Mouse (Mus musculus) effector memory CD4-positive, alpha-beta T cell, adult 7 months (primary cell): ENCODE measurements around the gene Lrrc75b. TPM values are rescaled to one million over a fixed set of nuclear protein-coding genes. Genes with fewer than 3 reads are reported as not detected.

ENCODE experiments used
- polyA plus RNA-seq: library from polyadenylated mRNA; unstranded; fragments of 100-300 nt; shearing (Covaris generic); gene quantifications from one replicate; pipeline ENCODE4 v1.2.1, GENCODE M21; 2017

Gene Lrrc75b
- 3.1 TPM for polyA plus RNA-seq

DNA sequence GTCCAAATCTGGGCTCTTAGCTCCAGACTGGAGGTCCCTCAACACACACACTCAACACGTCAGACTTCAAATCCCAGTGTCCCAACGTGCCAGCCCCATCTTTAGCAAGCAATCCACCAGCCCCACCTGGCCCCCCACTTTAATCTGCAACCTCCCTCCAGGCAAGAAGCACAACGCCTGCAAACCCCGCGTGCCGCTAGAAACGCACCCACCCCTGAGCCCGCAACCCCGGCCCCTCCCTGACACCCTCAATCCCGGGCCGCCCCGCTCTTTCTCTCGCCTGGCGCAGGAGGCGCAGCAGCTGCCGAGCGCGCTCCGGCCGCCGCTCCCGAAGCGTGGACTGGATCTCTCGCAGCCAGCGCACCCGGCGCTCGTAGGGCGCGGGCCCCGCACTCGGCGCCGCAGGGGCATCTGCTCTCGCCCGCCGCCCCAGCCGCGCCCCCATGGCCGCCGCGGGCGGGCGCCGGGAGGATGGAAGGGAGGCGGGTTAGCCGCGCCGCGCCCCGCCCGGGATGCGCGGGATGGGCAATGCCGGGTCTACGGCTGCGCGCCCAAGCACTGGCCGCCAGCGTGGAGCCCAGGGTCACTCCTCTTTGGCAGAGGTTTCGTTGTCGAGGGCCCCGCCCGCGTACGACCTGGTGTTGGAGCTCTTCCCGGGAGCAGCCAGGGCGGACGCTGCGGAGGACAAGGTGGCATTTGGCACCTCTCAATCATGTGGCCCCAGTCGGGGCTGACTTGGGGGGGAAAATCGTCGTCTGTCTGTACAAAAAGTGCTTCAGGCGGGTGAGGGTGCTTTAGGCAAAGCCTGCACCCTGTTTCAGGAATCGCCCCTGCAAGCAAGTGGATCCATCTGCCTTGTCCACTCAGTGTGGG is at the start of gene Lrrc75b:
TSS of gene Lrrc75b (minus strand) at position 655 of the 873 bp plus-strand sequence.

DNA sequence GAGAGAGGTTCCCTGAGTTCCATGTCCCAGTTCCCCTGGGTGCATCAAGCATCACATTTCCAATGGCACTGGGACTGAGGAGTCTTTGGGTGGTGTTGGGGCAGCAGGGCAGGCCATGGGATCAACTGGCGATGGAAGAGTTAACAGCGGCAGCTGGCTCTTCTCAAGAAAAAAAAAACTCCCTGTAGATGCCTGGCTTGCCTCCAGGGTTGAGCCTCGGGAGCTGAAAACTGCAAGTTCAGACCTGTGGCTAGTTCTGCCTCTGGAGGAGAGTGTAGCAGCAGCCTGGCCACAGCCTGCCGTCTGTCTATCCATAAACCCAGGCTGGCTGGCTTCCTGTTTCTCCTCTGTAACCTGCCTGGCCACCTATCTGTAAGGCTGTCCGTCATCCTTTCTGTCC is 29.0 kb upstream of the Lrrc75b start, which contains the start of gene Ggt5:
TSS of gene Ggt5 (plus strand) at position 212 of the 400 bp plus-strand sequence.

DNA sequence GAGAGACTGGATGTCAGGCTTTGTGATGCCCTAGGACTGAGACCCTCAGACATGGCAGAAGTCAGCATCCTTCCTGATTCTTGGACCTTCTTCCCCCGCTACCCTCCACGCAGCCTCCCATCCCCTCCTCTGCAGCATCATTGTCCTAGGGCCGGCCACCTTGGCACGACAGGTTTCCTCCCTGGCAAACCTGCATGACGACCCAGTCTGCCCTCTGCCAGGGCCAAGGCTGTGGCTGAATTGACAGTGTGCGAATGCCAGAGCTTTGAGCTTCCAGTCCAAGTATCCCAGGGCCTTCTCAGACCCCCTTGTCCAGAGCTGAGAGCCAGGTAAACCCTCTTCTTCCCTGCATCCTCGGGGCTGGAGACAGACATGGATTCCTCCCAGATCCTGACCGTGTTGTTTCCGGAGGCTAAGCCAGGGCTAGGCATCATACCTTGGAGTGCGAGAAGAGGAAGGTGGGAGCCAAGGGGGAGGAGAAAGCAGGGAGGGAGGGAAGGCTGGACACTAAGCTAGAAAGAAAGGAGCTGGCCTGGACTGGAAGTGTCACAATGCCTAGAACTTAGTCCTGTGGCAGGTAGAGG is 1.0 kb upstream of the Lrrc75b start, which contains the start of gene Ggt1:
TSS of gene Ggt1 (plus strand) at position 534 of the 584 bp plus-strand sequence.

DNA sequence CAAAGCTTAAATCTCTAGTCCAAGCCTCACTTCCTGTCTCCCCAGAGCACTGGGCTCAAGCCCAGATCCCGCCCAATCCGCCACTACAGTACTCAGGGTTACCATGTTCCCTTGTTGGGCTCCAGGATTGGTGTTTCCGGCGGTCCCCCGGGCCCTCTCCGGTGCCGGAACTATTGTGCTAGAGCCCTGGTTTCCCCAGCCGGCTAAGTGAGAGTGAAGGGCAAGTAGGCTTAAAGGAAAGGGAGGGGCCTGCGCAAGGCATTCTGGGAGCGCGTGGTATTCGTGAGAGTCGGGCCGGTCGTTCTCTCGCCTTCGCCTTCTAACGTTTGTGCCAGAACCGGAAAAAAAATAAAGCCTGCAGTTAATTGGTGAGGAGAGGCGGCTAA is 42.4 kb downstream of the Lrrc75b start, which contains the start of gene Gucd1:
TSS of gene Gucd1 (minus strand) at position 215 of the 386 bp plus-strand sequence.

DNA sequence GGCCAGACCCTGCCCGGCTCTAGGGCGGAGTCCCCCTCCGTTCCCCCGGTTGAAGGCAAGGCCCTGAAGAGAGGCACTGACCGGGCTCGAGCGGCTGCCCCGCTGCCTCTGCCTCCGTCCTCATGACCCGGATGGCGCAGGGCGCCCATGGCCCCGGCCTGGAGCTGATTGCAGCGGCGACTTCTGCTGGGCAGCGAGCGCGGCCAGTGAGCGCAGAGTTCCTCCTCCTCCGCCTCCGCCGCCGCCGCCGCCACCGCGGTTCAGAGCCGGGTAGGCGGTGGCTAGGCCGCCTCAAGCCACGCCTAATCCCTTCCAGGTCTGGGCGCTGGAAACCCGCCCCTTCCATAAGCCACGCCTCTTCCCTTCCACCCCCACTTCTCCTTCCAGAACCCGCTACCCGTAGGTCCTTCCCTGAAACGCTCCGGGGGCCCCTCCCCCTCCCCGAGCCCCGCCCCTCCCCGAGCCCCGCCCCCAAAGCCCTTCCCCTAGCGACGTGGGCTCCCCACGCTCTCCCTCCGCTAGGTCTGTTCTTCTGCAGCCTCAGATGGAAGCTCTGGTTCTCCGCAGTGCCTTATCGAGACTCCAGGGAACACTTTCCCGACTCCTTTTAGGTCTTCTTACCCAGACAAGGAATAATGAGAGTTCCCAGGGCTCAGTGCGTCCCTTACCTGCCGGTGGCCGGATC is 42.9 kb downstream of the Lrrc75b start, which contains the start of gene Snrpd3:
TSS of gene Snrpd3 (plus strand) at position 479 of the 685 bp plus-strand sequence.

Other genes with a start within 250 kb of the Lrrc75b start
- 131 TPM for gene Adora2a, start 243.5 kb downstream of the Lrrc75b start, polyA plus RNA-seq
- 0.84 TPM for gene Upb1, start 159.2 kb downstream of the Lrrc75b start, polyA plus RNA-seq
- 134 TPM for gene Snrpd3, start 42.8 kb downstream of the Lrrc75b start, polyA plus RNA-seq
- 18.4 TPM for gene Gucd1, start 42.4 kb downstream of the Lrrc75b start, polyA plus RNA-seq
- 15.6 TPM for gene Ggt1, start 1.3 kb upstream of the Lrrc75b start, polyA plus RNA-seq
- 3.8 TPM for gene Ggt5, start 29.0 kb upstream of the Lrrc75b start, polyA plus RNA-seq
- 6.2 TPM for gene Susd2, start 83.7 kb upstream of the Lrrc75b start, polyA plus RNA-seq
- 45.6 TPM for gene Cabin1, start 204.0 kb upstream of the Lrrc75b start, polyA plus RNA-seq
- gene Ddt, start 213.1 kb upstream of the Lrrc75b start, polyA plus RNA-seq, result 40.4 TPM
- gene Gm20441, start 220.6 kb upstream of the Lrrc75b start, polyA plus RNA-seq, result not detected
- gene Gstt3, start 221.1 kb upstream of the Lrrc75b start, polyA plus RNA-seq, result 2.7 TPM
- gene Gstt1, start 238.3 kb upstream of the Lrrc75b start, polyA plus RNA-seq, result 0.38 TPM